Mouse (Mus musculus): ENCODE measurements around the gene Gm13272.
A peak's percentile ranks its signal among the peaks of the same experiment; 100 is the strongest.
"Not testable (repeated sequence)": the region's sequence is repeated elsewhere in the genome, so short reads cannot be mapped to it uniquely, and the experiment has no call there.

The Gm13272 gene

DNA sequence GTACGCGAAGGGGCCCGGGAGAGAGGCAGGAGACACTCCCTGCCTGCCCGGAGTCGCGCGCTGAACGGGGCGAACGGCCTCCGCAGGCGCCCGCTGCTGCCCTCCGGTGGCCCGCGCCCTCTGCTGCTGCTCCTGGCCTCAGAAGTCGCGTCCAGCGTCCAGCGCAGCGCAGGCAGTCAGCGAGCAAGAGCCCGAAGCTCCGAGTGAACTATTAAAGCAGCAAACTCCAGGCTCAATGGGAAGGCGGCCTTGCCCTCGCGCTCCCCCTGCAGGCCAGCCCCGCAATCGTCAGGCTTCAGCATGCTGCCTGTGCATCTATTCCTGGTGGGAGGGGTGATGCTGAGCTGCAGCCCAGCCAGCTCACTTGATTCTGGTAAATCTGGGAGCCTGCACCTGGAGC is at the start of gene Gm13272:
Gm13272 (plus strand) TSS at position 301 of the 400 bp plus-strand sequence.
- DNase-seq = not testable (repeated sequence)

DNA sequence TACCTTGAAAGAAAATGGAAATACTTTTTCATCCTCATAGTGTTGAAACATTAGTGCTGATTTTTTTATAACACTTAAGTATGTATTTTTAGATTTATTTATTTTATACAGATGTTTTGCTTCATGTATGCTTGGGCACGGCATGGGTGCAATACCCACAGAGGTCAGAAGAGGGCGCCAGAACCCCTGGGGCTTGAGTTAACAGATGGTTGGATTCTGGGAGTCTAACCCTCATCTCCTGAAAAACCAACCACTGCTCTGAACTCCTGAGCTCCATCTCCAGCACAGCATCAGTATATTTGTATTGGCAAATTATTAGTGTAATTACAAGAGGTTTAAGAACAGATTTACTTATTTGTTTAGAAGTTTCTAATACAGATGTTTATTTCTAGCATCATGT is 41.2 kb upstream of the Gm13272 start:
- peak; percentile 27 for DNase-seq

DNA sequence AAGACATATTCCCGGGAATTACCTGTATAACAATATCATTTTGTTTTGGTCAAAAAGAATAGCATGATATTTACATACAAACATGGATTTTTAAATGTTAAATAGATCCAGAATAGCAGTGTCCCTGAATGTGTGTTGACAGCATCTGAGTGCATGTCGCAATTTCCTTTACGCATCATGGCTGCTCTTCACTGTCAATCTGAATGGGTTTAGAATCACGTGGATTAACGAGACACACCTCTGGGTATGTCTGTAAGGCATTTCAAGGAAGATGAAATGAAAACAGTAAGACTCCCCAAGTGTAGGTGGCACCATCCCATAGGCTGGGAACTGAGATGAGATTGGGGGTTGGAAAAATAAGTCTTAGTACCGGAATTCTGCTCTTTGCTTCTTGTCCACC is 40.6 kb upstream of the Gm13272 start:
- no peak for DNase-seq

DNA sequence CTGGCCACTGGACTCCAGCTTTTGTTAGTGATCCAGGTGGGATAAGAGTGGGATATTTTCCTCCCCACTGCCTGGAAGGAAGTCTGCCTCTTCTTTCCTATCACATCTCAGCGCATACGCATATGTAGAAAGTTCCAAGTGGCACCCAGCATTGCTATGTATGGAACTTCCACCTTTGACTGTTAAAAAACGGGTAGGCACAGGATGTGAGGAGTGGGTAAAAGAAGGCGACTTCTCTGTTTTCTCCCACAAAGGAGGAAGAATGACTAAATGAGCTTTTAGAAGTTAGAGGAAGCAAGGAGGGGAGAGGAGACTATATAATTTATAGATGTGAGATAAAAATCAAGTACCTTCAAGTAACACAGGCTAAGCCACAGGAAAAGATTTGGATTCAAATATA is 38.2 kb upstream of the Gm13272 start:
- DNase-seq = no peak

DNA sequence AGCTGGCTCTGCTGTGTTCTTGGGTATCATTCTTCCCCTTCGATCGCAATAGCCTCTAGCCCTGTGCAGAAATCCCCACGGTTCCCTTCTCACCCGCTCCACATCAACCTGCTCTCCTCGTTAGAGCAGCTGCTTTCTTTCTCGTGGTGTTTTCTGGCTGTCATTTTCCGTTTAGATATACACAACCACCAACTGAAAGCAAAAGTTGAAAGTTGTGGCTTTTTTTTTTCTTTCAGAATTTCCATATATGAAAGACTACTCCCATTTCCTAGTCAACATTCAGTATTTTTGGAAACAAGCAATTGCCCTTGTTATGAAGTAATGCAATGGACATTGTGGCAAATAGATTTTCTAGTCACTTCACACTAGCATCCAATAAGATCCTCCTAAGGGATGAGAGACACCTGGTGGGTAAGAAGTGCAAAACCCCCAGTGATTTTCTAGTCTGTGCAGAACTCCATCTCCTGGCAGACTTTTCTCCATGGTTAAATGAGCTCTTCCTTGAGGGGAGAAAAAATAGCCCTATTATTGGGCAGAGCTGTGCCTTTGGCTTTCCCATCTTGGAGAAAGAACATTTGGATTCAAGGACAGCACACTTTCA is 36.8 kb upstream of the Gm13272 start:
- DNase-seq = no peak

DNA sequence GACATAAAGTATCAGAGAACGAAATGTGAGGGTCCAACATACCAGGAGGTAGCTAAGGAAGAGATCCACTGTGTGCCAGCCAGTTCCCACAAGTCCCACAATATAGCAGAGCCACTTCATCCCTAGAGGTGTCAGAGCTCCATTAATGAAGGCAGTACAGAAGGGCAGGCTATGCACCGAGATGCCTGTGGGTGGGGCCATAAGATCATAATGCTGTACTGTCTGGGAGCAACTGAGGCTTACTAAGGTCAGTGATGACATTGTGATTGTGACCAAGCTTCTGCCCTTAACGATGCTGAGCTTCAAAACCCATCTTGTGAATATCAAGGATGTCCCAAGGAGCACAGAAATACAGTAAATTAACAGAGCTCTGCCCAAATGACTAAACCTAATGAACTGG is 35.4 kb upstream of the Gm13272 start:
- no peak for DNase-seq

DNA sequence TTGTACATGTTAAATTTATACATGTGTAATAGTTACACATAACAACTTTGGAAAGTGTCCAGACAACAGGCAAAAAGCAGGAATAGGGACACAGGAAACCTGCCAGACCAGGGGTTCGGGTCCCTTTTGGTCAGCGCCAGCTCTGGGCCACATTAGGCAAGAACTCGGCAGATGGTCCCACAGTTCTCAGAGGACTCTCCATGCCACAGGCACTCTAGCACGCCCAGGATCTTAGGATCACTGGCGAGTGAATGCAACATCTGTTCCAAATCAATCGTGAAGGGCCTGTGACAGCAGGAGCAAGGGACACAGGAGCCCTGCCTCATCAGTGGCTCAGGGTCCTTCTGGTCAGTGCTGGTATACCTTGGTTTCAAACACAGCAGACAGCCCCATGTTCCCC is 29.7 kb upstream of the Gm13272 start:
- DNase-seq = no peak

DNA sequence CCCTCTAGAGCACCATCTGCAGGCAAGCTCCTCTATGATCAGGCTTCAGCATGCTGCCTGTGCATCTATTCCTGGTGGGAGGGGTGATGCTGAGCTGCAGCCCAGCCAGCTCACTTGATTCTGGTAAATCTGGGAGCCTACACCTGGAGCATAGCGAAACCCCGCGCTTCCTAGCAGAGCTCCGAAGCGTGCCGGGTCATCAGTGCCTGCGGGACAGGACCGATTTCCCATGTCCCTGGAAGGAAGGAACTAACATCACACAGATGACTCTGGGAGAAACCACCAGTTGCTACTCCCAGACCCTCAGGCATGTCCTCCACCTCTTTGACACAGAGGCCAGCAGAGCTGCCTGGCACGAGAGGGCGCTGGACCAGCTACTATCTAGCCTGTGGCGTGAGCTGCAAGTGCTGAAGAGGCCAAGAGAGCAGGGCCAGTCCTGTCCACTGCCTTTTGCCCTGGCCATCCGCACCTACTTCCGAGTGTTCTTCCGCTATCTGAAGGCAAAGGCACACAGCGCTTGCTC is 24.8 kb upstream of the Gm13272 start, which contains the start of gene Gm13271:
Gm13271 (plus strand) TSS at position 51 of the 523 bp plus-strand sequence.
- DNase-seq = peak; percentile 90

DNA sequence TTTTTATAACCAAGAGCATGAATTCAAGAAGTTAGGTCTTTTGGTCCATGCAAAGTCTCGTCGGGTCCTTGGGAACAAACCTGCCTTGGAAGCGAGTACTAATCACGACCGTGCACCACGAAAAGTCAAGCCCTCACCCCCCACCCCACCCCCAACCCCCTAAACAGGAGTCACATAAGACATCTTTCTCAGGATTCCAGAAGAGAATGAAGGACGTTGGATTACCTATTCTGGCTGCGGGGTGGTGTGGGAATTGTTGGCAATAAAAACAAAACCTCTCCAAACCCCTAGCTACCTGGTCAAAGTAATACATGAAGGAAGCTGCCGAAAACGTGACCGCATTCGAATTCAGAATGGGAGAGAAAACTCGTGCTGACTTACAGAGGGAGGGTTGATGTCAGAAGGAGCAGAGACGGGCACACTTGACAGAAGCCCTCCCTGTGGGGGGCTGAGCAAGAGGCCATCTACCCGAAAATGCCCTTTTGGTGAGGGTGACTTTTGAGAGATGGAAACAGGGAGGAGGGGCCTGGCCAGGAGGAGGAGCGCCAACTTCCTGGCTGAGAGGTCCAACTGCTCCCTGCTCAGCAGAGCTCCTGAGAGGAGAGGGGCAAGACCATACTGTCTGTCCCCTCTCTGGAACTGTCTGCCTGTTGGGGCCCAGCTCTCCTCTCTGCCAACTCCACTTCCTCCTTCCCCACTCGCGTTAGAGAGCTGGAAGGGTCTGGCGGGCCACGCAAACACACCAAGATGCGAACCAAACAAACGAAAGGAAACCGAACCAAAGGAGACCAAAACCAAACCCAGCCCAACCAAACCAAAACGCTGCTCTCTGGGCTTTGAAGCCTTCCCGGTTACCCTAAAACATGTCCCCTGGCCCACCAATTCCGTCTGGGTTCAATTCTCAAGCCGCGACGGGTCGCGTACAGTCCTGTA is 22.8 kb upstream of the Gm13272 start:
- DNase-seq = not testable (repeated sequence)

DNA sequence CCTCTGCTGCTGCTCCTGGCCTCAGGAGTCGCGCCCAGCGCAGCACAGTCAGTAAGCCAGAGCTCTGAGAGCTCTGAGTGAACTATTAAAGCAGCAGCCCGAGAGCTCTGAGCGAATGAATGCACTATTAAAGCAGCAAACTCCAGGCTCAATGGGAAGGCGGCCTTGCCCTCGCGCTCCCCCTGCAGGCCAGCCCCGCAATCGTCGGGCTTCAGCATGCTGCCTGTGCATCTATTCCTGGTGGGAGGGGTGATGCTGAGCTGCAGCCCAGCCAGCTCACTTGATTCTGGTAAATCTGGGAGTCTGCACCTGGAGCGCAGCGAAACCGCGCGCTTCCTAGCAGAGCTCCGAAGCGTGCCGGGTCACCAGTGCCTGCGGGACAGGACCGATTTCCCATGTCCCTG is 22.0 kb upstream of the Gm13272 start:
- peak; percentile 96 for DNase-seq

DNA sequence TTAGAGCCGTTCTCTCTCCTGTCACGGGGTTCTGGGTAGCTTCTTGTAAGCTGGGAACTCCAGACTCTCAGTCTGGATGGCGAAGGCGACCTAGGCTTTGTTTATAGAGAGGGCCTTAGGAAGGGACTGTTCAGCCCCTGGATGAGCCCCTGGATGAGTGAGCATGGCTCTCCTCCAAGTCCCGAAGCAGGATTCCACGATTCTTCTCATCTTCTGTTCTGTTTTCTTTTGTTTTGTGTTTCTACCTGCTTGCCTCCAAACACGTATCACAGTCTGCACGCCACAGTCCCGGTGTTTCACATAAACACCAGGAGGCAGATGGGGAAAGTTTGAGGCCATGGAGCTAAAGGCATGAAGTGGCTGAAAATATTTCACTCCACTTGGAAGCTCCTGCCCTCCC is 20.9 kb upstream of the Gm13272 start:
- peak; percentile 52 for DNase-seq

DNA sequence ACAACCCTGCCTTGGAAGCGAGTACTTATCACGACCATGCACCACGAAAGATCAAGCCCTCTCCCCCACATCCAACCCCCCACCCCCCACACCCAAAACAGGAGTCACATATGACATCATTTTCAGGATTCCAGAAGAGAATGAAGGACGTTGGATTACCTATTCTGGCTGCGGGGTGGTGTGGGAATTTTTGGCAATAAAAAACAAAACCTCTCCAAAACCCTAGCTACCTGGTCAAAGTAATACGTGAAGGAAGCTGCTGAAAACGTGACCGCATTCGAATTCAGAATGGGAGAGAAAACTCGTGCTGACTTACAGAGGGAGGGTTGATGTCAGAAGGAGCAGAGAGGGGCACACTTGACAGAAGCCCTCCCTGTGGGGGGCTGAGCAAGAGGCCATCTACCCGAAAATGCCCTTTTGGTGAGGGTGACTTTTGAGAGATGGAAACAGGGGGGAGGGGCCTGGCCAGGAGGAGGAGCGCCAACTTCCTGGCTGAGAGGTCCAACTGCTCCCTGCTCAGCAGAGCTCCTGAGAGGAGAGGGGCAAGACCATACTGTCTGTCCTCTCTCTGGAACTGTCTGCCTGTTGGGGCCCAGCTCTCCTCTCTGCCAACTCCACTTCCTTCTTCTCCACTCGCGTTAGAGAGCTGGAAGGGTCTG is 19.9 kb upstream of the Gm13272 start, which contains the start of gene Gm13283:
Gm13283 (plus strand) TSS at position 510 of the 659 bp plus-strand sequence.
- peak; percentile 74 for DNase-seq

DNA sequence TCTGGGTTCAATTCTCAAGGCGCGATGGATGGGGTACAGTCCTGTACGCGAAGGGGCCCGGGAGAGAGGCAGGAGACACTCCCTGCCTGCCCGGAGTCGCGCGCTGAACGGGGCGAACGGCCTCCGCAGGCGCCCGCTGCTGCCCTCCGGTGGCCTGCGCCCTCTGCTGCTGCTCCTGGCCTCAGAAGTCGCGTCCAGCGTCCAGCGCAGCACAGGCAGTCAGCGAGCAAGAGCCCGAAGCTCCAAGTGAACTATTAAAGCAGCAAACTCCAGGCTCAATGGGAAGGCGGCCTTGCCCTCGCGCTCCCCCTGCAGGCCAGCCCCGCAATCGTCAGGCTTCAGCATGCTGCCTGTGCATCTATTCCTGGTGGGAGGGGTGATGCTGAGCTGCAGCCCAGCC is 19.2 kb upstream of the Gm13272 start:
- DNase-seq = peak; percentile 80

DNA sequence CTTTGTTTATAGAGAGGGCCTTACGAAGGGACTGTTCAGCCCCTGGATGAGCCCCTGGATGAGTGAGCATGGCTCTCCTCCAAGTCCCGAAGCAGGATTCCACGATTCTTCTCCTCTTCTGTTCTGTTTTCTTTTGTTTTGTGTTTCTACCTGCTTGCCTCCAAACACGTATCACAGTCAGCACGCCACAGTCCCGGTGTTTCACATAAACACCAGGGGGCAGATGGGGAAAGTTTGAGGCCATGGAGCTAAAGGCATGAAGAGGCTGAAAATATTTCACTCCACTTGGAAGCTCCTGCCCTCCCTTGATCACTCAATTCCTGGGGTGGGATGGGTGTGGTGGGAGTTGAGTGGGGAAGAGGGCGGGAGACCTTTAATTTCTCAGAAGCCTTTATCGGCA is 17.9 kb upstream of the Gm13272 start:
- DNase-seq = peak; percentile 89

DNA sequence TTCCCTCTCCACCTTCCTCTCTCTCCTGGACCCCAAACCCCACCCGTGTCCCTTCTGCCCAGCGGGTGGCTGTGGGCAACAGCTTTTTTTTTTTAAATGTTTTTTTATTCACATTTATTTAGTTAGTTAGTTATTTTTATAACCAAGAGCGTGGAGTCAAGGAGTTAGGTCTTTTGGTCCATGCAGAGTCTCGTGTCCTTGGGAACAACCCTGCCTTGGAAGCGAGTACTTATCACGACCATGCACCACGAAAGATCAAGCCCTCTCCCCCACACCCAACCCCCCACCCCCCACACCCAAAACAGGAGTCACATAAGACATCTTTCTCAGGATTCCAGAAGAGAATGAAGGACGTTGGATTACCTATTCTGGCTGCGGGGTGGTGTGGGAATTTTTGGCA is 17.3 kb upstream of the Gm13272 start:
- DNase-seq = peak; percentile 58

DNA sequence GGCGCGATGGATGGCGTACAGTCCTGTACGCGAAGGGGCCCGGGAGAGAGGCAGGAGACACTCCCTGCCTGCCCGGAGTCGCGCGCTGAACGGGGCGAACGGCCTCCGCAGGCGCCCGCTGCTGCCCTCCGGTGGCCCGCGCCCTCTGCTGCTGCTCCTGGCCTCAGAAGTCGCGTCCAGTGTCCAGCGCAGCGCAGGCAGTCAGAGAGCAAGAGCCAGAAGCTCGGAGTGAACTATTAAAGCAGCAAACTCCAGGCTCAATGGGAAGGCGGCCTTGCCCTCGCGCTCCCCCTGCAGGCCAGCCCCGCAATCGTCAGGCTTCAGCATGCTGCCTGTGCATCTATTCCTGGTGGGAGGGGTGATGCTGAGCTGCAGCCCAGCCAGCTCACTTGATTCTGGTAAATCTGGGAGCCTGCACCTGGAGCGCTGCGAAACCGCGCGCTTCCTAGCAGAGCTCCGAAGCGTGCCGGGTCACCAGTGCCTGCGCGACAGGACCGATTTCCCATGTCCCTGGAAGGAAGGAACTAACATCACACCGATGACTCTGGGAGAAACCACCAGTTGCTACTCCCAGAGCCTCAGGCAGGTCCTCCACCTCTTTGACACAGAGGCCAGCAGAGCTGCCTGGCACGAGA is 16.1 kb upstream of the Gm13272 start:
- DNase-seq = peak; percentile 65

DNA sequence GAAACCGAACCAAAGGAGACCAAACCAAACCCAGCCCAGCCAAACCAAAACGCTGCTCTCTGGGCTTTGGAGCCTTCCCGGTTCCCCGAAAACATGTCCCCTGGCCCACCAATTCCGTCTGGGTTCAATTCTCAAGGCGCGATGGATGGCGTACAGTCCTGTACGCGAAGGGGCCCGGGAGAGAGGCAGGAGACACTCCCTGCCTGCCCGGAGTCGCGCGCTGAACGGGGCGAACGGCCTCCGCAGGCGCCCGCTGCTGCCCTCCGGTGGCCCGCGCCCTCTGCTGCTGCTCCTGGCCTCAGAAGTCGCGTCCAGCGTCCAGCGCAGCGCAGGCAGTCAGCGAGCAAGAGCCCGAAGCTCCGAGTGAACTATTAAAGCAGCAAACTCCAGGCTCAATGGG is 6.1 kb upstream of the Gm13272 start, which contains the start of gene Gm13290:
Gm13290 (plus strand) TSS at position 301 of the 400 bp plus-strand sequence.
- not testable (repeated sequence) for DNase-seq

DNA sequence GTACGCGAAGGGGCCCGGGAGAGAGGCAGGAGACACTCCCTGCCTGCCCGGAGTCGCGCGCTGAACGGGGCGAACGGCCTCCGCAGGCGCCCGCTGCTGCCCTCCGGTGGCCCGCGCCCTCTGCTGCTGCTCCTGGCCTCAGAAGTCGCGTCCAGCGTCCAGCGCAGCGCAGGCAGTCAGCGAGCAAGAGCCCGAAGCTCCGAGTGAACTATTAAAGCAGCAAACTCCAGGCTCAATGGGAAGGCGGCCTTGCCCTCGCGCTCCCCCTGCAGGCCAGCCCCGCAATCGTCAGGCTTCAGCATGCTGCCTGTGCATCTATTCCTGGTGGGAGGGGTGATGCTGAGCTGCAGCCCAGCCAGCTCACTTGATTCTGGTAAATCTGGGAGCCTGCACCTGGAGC is 3.0 kb upstream of the Gm13272 start, which contains the start of gene Gm13289:
Gm13289 (plus strand) TSS at position 301 of the 400 bp plus-strand sequence.
- not testable (repeated sequence) for DNase-seq

DNA sequence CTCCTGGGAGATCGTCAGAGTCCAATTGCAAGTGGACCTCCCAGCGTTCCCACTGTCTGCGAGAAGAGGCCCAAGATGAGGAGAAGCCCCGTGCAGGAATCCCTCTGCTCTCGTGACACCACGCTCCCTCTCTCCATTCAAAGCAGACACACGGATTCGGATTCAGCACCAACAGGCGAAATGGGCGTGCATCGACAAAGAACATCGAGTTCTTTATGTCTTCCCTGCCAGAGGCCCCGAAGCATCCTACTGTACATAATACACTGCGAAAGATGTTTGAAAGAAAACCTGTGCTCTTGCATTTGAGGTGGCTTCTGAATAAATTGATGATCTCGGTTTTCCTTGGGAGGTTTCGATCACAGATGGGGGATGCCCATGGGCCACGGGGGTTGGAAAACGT is 670 bp downstream of the Gm13272 start:
- DNase-seq = peak; percentile 47

DNA sequence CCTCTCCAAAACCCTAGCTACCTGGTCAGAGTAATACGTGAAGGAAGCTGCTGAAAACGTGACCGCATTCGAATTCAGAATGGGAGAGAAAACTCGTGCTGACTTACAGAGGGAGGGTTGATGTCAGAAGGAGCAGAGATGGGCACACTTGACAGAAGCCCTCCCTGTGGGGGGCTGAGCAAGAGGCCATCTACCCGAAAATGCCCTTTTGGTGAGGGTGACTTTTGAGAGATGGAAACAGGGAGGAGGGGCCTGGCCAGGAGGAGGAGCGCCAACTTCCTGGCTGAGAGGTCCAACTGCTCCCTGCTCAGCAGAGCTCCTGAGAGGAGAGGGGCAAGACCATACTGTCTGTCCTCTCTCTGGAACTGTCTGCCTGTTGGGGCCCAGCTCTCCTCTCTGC is 2.2 kb downstream of the Gm13272 start, which contains the start of gene Ifnz:
Ifnz (plus strand) TSS at position 301 of the 400 bp plus-strand sequence.
- not testable (repeated sequence) for DNase-seq

DNA sequence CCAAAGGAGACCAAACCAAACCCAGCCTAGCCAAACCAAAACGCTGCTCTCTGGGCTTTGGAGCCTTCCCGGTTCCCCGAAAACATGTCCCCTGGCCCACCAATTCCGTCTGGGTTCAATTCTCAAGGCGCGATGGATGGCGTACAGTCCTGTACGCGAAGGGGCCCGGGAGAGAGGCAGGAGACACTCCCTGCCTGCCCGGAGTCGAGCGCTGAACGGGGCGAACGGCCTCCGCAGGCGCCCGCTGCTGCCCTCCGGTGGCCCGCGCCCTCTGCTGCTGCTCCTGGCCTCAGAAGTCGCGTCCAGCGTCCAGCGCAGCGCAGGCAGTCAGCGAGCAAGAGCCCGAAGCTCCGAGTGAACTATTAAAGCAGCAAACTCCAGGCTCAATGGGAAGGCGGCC is 2.7 kb downstream of the Gm13272 start:
- not testable (repeated sequence) for DNase-seq

DNA sequence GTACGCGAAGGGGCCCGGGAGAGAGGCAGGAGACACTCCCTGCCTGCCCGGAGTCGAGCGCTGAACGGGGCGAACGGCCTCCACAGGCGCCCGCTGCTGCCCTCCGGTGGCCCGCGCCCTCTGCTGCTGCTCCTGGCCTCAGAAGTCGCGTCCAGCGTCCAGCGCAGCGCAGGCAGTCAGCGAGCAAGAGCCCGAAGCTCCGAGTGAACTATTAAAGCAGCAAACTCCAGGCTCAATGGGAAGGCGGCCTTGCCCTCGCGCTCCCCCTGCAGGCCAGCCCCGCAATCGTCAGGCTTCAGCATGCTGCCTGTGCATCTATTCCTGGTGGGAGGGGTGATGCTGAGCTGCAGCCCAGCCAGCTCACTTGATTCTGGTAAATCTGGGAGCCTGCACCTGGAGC is 5.8 kb downstream of the Gm13272 start, which contains the start of gene Gm13276:
Gm13276 (plus strand) TSS at position 301 of the 400 bp plus-strand sequence.
- DNase-seq = not testable (repeated sequence)

Measured in cerebellum, adult 11-12 months (tissue).